Mouse (Mus musculus) CD4-positive naive resting alpha-beta T cell, adult 57 days (primary cell): ENCODE results near the gene Mapk9. TPM values are rescaled to one million over a fixed set of nuclear protein-coding genes. Genes with fewer than 3 reads are reported as not detected.

Experiments
- total RNA-seq: library from RNA; stranded (reverse); gene quantifications from one replicate; pipeline ENCODE4 v1.2.4, GENCODE M21; 2023

The Mapk9 gene
- total RNA-seq, result 47.4 TPM

GRCm38 (mm10) chr11:49846401-49847070 lies at the start of gene Mapk9:
Gene Mapk9, plus strand, starts transcription at chr11:49846751.

GRCm38 (mm10) chr11:49901659-49902458 lies 55.3 kb downstream of the Mapk9 start, which contains the start of gene Rasgef1c:
Gene Rasgef1c, plus strand, starts transcription at chr11:49901835.

Other genes starting within 250 kb of the Mapk9 start
- gene Flt4, start 237.5 kb upstream of the Mapk9 start, total RNA-seq, result 0.27 TPM
- not detected for gene Scgb3a1, start 183.1 kb upstream of the Mapk9 start, total RNA-seq
- gene Cnot6, start 134.0 kb upstream of the Mapk9 start, total RNA-seq, result 87.1 TPM
- not detected for gene Gfpt2, start 52.6 kb upstream of the Mapk9 start, total RNA-seq
- not detected for gene Rasgef1c, start 55.1 kb downstream of the Mapk9 start, total RNA-seq
- 19.4 TPM for gene Rnf130, start 178.6 kb downstream of the Mapk9 start, total RNA-seq